Mouse (Mus musculus): ENCODE measurements around the gene Gabbr2.

The Gabbr2 gene

DNA sequence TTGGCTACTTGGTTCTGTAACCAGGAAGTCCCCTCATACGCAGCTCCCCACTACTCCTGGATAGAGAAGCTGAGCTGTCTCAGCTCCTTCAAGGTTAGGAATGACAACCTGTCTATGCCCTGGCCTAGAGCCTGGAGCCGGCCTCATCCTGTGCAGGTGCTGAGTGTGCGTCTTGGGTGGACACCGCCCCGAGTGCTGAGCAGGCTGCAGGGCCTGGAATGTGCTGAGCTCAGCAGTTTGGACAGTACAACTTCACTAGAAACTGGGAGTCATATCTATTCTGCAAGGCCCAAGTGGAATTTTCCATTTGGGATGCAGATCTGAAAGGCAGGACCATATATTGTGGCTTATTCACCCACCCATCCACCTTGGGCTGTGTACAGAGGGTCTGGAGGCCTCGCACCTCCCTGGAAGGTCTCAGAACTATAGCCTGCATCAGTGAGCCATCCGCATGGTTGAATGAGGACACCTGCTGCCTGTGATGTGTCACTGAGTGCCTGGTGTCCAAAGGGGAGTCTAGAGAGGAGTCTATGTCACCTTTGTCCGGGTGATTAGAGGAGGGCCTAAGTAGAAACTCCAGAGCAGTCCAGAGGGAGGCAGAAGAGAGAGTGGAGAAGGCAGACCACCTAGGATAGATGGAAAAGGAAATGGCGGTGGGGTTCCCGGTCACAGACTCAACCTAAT is 165.7 kb downstream of the Gabbr2 start:
- in situ Hi-C loops (cut with MboI, MseI): no loop called here

GRCm38 (mm10) chr4:46823738-46824137 is 167.9 kb downstream of the Gabbr2 start:
- in situ Hi-C loops (cut with MboI, MseI): no loop called here

GRCm38 (mm10) chr4:46821709-46822108 is 170.0 kb downstream of the Gabbr2 start:
- in situ Hi-C loops (cut with MboI, MseI): no loop called here

DNA sequence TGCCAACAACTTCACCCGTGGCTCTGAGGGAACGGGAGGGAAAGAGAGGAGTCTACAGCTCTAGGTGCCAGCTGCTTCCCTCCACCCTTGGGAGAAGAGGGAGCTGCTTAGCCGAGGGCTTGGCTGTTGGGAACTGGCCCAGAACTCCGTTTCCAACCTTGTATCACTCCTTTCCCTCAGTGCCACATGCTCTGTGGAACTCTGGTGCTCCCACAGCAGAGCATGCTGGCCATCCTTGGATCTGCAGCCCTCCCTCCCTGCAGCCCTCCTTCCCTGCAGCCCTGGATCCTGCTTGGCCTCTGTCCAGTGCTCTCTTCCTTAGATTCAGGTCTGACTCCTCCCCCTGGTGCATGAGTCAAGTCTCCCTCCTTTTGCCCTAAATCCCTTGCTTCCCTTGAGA is 176.7 kb downstream of the Gabbr2 start:
- in situ Hi-C loops (cut with MboI, MseI): no loop called here

- in situ Hi-C loops (cut with MboI, MseI): no loop called here
Measured at GRCm38 (mm10) chr4:46814236-46814635, 177.4 kb downstream of the Gabbr2 start.

DNA sequence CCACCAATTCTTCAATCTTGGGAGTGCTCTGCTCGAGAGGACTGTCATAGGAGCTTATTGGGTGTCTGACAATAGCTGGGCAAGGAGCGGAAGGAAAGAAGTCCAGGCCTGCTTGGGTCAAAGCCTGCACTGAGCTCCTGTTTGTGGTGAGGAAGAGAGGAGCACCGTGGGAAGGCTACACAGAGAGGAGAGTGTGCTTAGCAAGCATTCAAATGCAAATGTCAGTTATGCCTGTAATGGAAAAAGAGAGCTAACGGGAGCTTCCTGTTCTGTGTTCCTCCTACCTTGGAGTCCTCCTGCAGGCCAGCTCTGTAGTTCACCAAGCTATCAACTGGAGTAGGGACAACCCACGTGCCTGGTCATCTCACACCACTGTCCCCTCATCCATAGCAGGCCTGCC is 180.5 kb downstream of the Gabbr2 start:
- in situ Hi-C loops (cut with MboI, MseI): no loop called here

- in situ Hi-C loops (cut with MboI, MseI): no loop called here
Measured at GRCm38 (mm10) chr4:46806876-46807275, 184.8 kb downstream of the Gabbr2 start.

DNA sequence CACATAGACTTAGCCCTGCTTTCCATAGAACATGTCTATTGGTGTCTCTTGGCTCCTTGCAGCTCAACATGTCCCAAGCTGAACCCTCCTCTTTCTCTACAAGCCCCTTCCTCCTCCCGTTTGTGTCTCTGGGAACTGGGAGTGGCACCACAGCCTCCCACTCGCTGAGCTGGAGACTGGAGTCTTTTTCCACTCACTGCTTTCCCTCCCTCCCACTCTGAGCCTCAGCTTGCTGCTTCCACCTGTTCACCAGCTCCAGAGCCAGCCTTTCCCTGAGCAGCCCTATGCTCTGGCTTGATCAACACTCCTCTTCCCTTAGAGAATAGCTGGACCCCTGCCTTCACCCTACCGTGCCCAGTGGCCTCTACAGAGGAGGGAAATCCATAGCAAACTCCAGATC is 185.8 kb downstream of the Gabbr2 start:
- in situ Hi-C loops (cut with MboI, MseI): no loop called here

DNA sequence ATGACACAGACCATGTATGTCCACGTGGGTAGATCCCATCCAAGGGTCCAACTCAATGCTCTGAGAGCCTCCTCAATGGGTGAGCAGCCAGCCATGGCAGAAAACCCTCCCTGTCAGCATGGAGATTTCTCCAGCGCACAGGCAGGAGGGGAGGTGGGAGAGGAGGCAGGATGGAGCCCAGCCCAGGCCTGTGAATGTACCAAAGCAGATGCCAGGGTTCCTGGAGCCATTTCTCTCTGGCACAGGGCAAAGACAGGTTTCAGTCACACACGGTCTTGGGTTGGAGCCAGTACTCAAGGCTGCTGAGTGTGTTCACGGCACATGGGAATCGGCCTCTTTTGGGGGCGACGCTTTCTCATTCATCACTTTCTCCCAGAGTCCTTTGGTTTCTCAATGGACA is 189.3 kb downstream of the Gabbr2 start:
- in situ Hi-C loops (cut with MboI, MseI): no loop called here

- in situ Hi-C loops (cut with MboI, MseI): no loop called here
Measured at GRCm38 (mm10) chr4:46799904-46800303, 191.8 kb downstream of the Gabbr2 start.

- in situ Hi-C loops (cut with MboI, MseI): no loop called here
Measured at GRCm38 (mm10) chr4:46795707-46796106, 196.0 kb downstream of the Gabbr2 start.

DNA sequence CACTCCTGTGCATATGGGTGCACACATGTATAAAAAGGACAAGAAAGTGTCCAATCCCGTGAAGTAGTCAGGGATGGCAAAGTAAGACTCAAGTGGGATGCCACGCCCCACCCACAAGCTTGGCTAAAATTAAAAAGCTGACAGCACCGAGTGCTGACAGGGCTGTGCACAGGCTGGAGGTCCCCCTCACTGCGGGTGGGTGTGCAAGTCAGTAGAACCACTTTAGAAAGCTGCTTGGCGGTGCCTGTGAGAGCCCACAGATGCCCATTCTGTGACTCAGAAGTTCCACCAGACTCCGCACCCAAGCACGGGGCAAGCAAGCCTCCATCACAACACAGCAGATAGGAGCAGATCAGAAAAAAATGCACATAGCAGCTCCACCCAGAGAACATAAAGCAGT is 197.1 kb downstream of the Gabbr2 start:
- in situ Hi-C loops (cut with MboI, MseI): no loop called here

DNA sequence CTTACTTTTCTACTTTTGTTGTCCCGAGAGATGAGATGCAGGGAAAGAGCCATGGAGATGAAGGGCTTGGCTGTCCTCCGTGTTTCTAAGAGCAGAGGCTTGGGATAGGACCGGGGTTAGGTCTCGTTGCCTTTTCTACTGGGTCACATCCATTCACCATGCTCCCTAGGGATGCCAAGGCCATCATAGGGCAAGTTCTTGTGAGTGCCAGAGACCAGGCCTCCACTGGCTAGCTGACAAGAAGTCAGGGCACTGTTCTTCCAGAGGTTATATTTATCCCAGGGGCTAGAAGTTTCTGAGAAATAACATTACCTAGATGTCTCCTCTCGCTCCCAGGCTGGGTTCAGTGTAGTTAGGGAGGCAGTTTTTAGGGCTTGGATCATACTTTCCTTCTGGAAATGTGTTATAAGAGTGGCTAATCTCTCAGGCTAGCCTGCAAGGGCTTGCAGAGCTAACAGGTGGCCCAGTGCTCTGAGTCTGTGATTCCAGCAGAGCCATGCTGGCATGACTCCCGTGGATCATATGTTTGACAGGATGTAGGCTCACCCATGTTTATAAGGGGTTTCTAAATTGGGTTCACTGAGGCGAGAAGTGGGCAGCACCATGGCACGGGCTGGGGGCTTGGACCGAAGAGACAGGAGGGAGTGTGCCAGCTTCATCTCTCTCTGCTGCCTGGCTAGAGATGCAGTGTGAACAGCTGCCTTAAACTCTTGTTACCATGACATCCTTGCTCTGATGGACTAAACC is 199.2 kb downstream of the Gabbr2 start:
- in situ Hi-C loops (cut with MboI, MseI): no loop called here

DNA sequence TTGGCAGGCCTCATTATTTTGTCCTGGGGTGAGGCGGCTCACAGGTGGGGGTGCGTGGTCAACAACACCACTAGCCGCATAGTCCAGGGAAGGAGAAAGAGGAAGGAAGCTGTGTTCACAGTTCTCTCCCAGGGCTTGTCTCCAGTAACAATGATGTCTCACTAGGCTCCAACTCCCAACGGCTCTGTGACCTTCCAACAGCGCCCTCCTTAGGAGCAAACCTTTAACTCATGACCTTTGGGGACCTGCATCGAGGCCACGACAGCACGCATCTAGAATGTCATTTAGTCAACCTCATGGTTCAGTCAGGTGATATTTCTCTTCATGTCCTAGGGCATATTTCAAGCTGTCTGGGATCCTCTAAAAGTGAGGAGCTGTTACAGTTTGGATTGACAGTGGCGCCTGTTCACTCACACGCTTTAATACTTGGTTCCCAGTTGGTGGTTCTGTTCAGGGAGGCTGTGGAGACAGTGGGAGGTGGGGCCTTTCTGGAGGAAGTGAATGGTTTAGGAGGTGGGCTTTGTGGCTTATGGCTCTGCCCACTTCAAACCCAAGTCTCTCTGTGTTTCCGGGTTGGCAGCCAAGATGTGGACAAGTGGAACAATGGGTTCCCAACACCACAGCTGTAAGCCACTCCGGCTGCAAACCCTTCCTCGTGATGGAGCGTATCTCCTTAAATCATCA is 200.3 kb downstream of the Gabbr2 start:
- in situ Hi-C loops (cut with MboI, MseI): no loop called here

DNA sequence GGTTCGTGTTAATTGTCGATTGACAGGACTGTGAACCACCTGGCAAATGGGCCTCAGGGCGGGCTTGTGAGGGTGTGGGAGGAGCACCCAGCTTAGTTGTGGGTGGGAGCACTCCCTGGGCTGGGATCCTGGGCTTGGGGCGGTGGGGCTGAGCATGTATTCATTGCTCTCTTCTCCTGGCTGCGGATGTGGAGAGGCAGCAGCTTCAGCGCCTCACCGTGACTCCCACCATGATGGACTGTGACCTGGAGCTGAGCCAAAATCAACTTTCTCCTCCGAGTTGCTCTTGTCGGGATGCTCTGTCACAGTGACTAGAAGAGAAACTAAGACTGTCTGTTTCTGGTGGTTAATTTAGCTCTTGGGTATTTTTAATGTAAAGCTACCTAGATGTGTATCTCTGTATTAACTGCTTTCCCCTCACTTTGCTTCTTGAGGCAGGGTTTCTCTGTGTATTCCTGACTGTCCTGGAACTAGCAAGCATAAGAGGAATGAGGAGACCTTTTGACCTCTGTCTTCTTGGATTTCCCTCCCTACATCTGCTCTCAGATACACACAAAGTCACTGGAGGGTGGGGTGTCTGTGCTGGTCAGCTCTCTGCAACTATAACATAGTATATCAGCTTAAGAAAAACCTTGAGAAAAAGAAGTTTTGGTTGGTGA is 200.9 kb downstream of the Gabbr2 start:
- in situ Hi-C loops (cut with MboI, MseI): no loop called here

DNA sequence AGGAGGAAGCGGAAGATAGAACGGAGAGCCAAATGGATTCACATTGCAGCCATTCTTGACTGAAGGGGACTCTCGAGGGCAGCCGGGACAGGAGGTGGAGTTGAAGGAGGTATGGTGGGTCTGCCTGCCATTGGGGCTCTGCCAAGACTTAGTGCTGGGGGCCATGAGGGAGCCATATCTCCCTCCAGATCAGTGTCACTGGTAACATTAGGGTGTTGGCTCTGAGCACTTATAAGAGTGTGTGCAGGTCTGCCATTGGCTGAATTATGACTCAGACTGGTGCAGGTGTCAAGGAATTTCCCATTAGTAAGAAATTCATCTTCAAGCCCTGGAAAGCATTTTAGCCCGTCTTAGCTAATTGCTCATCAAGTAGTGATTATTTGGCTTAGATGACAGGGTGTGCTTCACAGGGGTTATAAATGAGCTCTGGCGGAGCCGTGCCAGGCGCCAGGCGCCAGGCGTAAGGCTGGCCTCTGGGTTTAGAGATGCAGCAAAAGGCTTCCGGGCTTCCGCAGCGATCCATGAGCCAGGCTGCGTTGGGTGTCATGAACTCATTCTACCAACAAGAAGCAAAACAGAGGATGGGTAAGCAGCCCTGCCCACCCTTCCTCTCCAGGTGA is 207.1 kb downstream of the Gabbr2 start:
- in situ Hi-C loops (cut with MboI, MseI): no loop called here

- in situ Hi-C loops (cut with MboI, MseI): no loop called here
Measured at GRCm38 (mm10) chr4:46781109-46781508, 210.6 kb downstream of the Gabbr2 start.

DNA sequence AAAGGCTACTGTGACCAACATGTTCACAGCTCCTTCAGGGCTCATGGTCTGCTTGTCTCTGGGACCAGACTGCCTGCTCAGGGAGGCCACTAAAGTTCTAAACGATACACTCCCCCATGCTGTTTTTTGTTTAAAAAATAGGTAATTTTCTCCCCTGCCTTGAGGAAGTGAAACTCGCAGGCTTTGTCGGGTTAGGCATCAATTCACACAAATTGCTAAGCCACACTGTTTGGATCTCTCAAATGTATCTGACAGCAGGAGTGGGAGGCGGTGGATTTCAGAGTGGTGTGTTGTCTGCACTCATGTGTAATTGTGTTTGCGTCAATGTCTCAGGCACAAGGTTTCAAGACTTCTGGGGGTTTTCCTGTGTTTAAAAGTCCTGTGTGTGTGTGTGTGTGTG is 215.7 kb downstream of the Gabbr2 start:
- in situ Hi-C loops (cut with MboI, MseI): no loop called here

DNA sequence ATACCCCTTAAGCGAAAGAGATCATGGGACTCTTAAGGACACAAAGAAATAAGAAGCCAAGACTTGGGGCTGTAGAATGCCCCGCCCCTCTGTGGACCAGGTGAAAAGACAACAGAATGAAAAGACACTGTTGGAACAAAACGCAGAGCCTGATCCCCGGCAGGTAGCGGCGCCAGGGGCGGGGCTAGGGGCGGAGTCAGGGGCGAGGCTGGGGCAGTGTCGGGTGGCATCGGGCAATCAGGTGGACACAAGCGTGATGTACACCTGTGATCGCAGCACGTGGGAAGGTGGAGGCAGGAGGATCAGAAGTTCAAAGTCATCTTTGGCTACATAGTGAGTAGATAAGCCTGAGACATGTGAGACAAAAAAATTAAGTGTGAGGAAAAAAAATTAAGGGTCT is 217.0 kb downstream of the Gabbr2 start:
- in situ Hi-C loops (cut with MboI, MseI): no loop called here

DNA sequence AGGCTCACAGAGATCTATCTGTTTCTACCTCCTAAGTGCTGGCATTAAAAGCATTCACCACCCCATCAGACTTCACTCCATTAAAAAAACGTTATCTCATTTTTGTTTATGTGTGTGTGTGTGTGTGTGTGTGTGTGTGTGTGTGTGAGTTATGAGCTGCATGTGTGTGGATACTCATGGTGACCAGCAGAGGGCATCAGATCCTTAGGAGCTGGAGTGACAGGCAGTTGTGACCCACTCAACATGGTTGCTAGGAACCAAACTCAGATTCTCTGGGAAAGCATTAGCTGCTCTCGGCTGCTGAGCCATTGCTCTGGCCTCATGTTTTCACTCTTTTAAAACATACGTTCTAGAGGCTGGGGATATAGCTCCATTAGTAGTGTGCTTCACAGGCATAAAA is 218.4 kb downstream of the Gabbr2 start:
- in situ Hi-C loops (cut with MboI, MseI): no loop called here

GRCm38 (mm10) chr4:46772591-46772990 is 219.1 kb downstream of the Gabbr2 start:
- in situ Hi-C loops (cut with MboI, MseI): no loop called here

GRCm38 (mm10) chr4:46771116-46771515 is 220.6 kb downstream of the Gabbr2 start:
- in situ Hi-C loops (cut with MboI, MseI): no loop called here
